Mouse (Mus musculus): ENCODE measurements around the gene Nrcam.

Nrcam gene

GRCm38 (mm10) chr12:44617488-44617887, 288.8 kb downstream of the Nrcam start:
- no peak for DNase-seq (ENCODE audit: low spot score)

DNA sequence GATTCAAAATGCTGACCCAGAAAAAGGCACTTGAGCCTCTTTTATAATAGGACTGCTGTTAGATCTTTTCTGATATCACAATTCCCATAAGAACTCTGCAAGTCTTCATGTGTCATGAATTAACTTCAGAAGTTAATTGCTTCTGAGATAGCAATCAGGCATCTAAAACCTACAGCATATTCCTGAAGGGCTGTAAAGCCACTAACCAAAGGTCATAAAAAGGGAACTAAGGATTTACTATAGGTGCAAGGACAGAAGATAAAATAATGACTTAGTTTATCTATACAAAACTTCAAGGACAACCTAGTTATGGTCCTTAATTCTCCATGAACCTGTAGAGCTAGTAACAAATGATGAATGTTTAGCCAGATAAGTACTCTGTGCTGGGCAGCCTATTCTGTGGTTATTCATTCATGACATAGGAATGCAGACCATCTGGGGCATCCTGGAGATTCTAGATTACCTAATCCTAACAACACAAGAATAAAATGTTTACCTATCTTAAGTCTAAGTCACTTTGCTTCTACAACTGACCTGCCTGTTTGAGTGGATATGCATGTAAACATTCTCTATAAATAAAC, 310.7 kb downstream of the Nrcam start:
- no peak for DNase-seq (ENCODE audit: low spot score)

- no peak for DNase-seq (ENCODE audit: low spot score)
These were observed 311.9 kb downstream of the Nrcam start for GRCm38 (mm10) chr12:44640579-44640978.
